Mouse (Mus musculus) liver, embryonic 14.5 days (tissue): ENCODE results near the gene Med10.

Source experiments
- CTCF ChIP-seq: IDR thresholded peaks from 2 replicates; pipeline ENCODE4 v1.5.1; 2016; ENCODE audit warnings: antibody characterized with exemption, low read depth, control low read depth
- EP300 ChIP-seq: IDR thresholded peaks from 2 replicates; pipeline ENCODE4 v1.6.1; 2016; ENCODE audit warnings: antibody characterized with exemption, low read depth

GRCm38 (mm10) chr13:69864911-69865310 lies 62.7 kb downstream of the Med10 start:
- TF ChIP-seq CTCF (no peak), EP300 (no peak)
